In the genomic region with DNA sequence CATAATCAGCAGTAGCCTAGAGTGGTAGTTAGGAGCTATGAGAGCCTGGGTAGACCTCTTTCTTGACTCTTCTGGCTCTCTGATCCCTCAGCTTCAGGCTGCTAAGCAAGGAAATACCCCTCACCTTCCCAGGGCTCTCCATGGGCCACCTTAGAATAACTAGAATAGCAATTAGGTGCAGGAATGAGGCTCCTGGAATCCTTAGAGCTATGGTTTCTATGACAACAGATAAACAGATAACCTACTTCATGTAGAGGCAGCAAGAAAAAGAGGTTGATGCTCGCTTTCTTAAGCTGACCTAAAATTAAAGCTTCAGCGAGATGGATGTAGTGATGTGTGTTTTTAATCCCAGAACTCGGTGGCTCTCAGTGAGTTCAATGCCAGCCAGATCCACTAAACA, we compare ENCODE assay signal across 24 mouse cellular contexts. TPM values are rescaled to one million over a fixed set of nuclear protein-coding genes. Genes with fewer than 3 reads are reported as not detected.
DNase-seq lines count a peak whose midpoint lies in the region; ATAC-seq and TF ChIP-seq lines count a peak whose summit lies in the region.
"Had no signal": no experiment of that assay in that cellular context is flagged by ENCODE, and none has a peak within 500 bp of the region (broad histone marks: within the 10 kb centered on the region; RNA-seq: fewer than 3 reads in every experiment).

No protein-coding gene starts in this region.

- H3K27ac ChIP-seq in hindbrain, postnatal 0 days = no peak overlapping the region
- H3K27ac ChIP-seq in hindbrain, embryonic 11.5 days (ENCODE audit: low read depth, low read length) = no peak overlapping the region
- H3K27ac ChIP-seq in midbrain, embryonic 15.5 days = no peak overlapping the region
- no peak overlapping the region for H3K27ac ChIP-seq in midbrain, embryonic 11.5 days (ENCODE audit: low read depth, low read length)
- no peak overlapping the region for H3K27ac ChIP-seq in midbrain, postnatal 0 days (ENCODE audit: low read depth, low read length)
- no peak overlapping the region for H3K27ac ChIP-seq in midbrain, embryonic 14.5 days (replicated peaks; ENCODE audit: low read depth, low read length)

- no peak for DNase-seq in hindbrain, postnatal 0 days (ENCODE audit: low spot score)
- no peak for DNase-seq in hindbrain, embryonic 11.5 days (ENCODE audit: low spot score)
- no peak for DNase-seq in midbrain, embryonic 11.5 days (ENCODE audit: low spot score, missing footprints)
- DNase-seq in midbrain, postnatal 0 days (ENCODE audit: low spot score) = peak; percentile 18
- DNase-seq in midbrain, embryonic 14.5 days = no peak
- DNase-seq: adrenal gland, adult 2 months; adrenal gland, adult 8-10 months; adrenal gland, postnatal 10 days; adrenal gland, postnatal 14 days; adrenal gland, postnatal 25 days; adrenal gland, postnatal 36 days; B cell, adult 2 months; cerebellum, adult 11 months; cerebellum, adult 11-12 months; cerebellum, adult 18-20 months had no signal

- TF ChIP-seq CTCF in hindbrain, postnatal 0 days (IDR thresholded peaks at IDR 0.05; ENCODE audit: low read depth) = no peak
- no peak for TF ChIP-seq CTCF in midbrain, postnatal 0 days (IDR thresholded peaks at IDR 0.05)

- no peaks in the 10 kb centered on the region for H3K4me1 ChIP-seq in hindbrain, postnatal 0 days (ENCODE audit: insufficient read depth, low read length)
- no peaks in the 10 kb centered on the region for H3K4me1 ChIP-seq in hindbrain, embryonic 11.5 days (replicated peaks; ENCODE audit: control insufficient read depth, insufficient read depth, low read length)
- H3K4me1 ChIP-seq in midbrain, embryonic 15.5 days = no peaks in the 10 kb centered on the region
- H3K4me1 ChIP-seq in midbrain, embryonic 11.5 days (ENCODE audit: control insufficient read depth, insufficient read depth, low read length) = no peaks in the 10 kb centered on the region
- H3K4me1 ChIP-seq in midbrain, postnatal 0 days (ENCODE audit: insufficient read depth, low read length) = peaks cover 3% of the 10 kb centered on the region; the same call in 1 of the 2 replicates
- H3K4me1 ChIP-seq in midbrain, embryonic 14.5 days (ENCODE audit: control insufficient read depth, insufficient read depth, low read length) = no peaks in the 10 kb centered on the region

- H3K4me2 ChIP-seq in hindbrain, postnatal 0 days (ENCODE audit: low read depth, low read length) = no peak overlapping the region
- H3K4me2 ChIP-seq in hindbrain, embryonic 11.5 days (replicated peaks; ENCODE audit: low read depth, low read length) = no peak overlapping the region
- H3K4me2 ChIP-seq in midbrain, embryonic 15.5 days = no peak overlapping the region
- H3K4me2 ChIP-seq in midbrain, embryonic 11.5 days = no peak overlapping the region
- H3K4me2 ChIP-seq in midbrain, postnatal 0 days (ENCODE audit: low read depth, low read length, poor library complexity, severe bottlenecking) = no peak overlapping the region
- H3K4me2 ChIP-seq in midbrain, embryonic 14.5 days (ENCODE audit: low read length) = no peak overlapping the region

- no peak overlapping the region for H3K4me3 ChIP-seq in hindbrain, postnatal 0 days (ENCODE audit: low read length)
- H3K4me3 ChIP-seq in hindbrain, embryonic 11.5 days (ENCODE audit: low read depth, low read length) = no peak overlapping the region
- H3K4me3 ChIP-seq in midbrain, embryonic 15.5 days = no peak overlapping the region
- H3K4me3 ChIP-seq in midbrain, embryonic 11.5 days (ENCODE audit: low read depth, low read length) = no peak overlapping the region
- H3K4me3 ChIP-seq in midbrain, postnatal 0 days (ENCODE audit: low read depth, low read length) = no peak overlapping the region
- H3K4me3 ChIP-seq in midbrain, embryonic 14.5 days (replicated peaks; ENCODE audit: low read depth, low read length) = no peak overlapping the region

- H3K36me3 ChIP-seq in hindbrain, postnatal 0 days (ENCODE audit: insufficient read depth, low read length) = no peaks in the 10 kb centered on the region
- no peaks in the 10 kb centered on the region for H3K36me3 ChIP-seq in hindbrain, embryonic 11.5 days (ENCODE audit: control insufficient read depth, insufficient read depth, low read length)
- H3K36me3 ChIP-seq in midbrain, embryonic 15.5 days (replicated peaks) = no peaks in the 10 kb centered on the region
- H3K36me3 ChIP-seq in midbrain, embryonic 11.5 days (ENCODE audit: control insufficient read depth, insufficient read depth, low read length) = no peaks in the 10 kb centered on the region
- H3K36me3 ChIP-seq in midbrain, postnatal 0 days (ENCODE audit: insufficient read depth, low read length) = no peaks in the 10 kb centered on the region
- H3K36me3 ChIP-seq in midbrain, embryonic 14.5 days (ENCODE audit: control insufficient read depth, insufficient read depth, low read length) = no peaks in the 10 kb centered on the region
- H3K36me3 ChIP-seq: G1E had no signal

- no peaks in the 10 kb centered on the region for H3K9me3 ChIP-seq in hindbrain, postnatal 0 days (ENCODE audit: low read length)
- H3K9me3 ChIP-seq in hindbrain, embryonic 11.5 days (ENCODE audit: control insufficient read depth, low read length) = no peaks in the 10 kb centered on the region
- no peaks in the 10 kb centered on the region for H3K9me3 ChIP-seq in midbrain, embryonic 15.5 days
- no peaks in the 10 kb centered on the region for H3K9me3 ChIP-seq in midbrain, embryonic 11.5 days (ENCODE audit: control insufficient read depth, low read length)
- no peaks in the 10 kb centered on the region for H3K9me3 ChIP-seq in midbrain, postnatal 0 days (ENCODE audit: low read length)
- H3K9me3 ChIP-seq in midbrain, embryonic 14.5 days (ENCODE audit: control insufficient read depth, low read length) = no peaks in the 10 kb centered on the region
- H3K9me3 ChIP-seq: G1E had no signal

- H3K9ac ChIP-seq in hindbrain, postnatal 0 days (replicated peaks; ENCODE audit: low read length) = no peak overlapping the region
- H3K9ac ChIP-seq in hindbrain, embryonic 11.5 days (ENCODE audit: low read depth, low read length) = no peak overlapping the region
- no peak overlapping the region for H3K9ac ChIP-seq in midbrain, embryonic 15.5 days
- no peak overlapping the region for H3K9ac ChIP-seq in midbrain, embryonic 11.5 days (ENCODE audit: low read length)
- no peak overlapping the region for H3K9ac ChIP-seq in midbrain, postnatal 0 days (replicated peaks; ENCODE audit: low read length, poor library complexity, severe bottlenecking)
- no peak overlapping the region for H3K9ac ChIP-seq in midbrain, embryonic 14.5 days (replicated peaks; ENCODE audit: low read length)

- 88% methylated on average over 3 of the region's 3 CpGs for WGBS in hindbrain, postnatal 0 days
- WGBS in hindbrain, embryonic 11.5 days = 91% methylated on average over 3 of the region's 3 CpGs
- 66% methylated on average over 3 of the region's 3 CpGs for WGBS in midbrain, embryonic 15.5 days
- WGBS in midbrain, embryonic 11.5 days = 85% methylated on average over 3 of the region's 3 CpGs
- 60% methylated on average over 3 of the region's 3 CpGs for WGBS in midbrain, postnatal 0 days
- 75% methylated on average over 3 of the region's 3 CpGs for WGBS in midbrain, embryonic 14.5 days

- no peaks in the 10 kb centered on the region for H3K27me3 ChIP-seq in hindbrain, postnatal 0 days (ENCODE audit: insufficient read depth, low read length)
- no peaks in the 10 kb centered on the region for H3K27me3 ChIP-seq in hindbrain, embryonic 11.5 days (ENCODE audit: control insufficient read depth, insufficient read depth, low read length)
- no peaks in the 10 kb centered on the region for H3K27me3 ChIP-seq in midbrain, embryonic 15.5 days (replicated peaks)
- no peaks in the 10 kb centered on the region for H3K27me3 ChIP-seq in midbrain, embryonic 11.5 days (ENCODE audit: control insufficient read depth, insufficient read depth, low read length)
- H3K27me3 ChIP-seq in midbrain, postnatal 0 days (ENCODE audit: insufficient read depth, low read length) = no peaks in the 10 kb centered on the region
- no peaks in the 10 kb centered on the region for H3K27me3 ChIP-seq in midbrain, embryonic 14.5 days (ENCODE audit: control insufficient read depth, insufficient read depth, low read length)
- H3K27me3 ChIP-seq: CH12.LX, Patski had no signal

- peak; percentile 55; the same call in 1 of the 2 replicates for ATAC-seq in hindbrain, postnatal 0 days
- ATAC-seq in hindbrain, embryonic 11.5 days (ENCODE audit: low FRiP score) = no peak
- 0 out of 2 replicates have a peak, but pooled peaks have one; percentile 56 for ATAC-seq in midbrain, embryonic 15.5 days (replicated peaks)
- ATAC-seq in midbrain, embryonic 11.5 days (ENCODE audit: low FRiP score) = no peak
- ATAC-seq in midbrain, postnatal 0 days (ENCODE audit: low FRiP score) = peak; percentile 31; the same call in 1 of the 2 replicates
- no peak for ATAC-seq in midbrain, embryonic 14.5 days (ENCODE audit: low FRiP score, low TSS enrichment)
- ATAC-seq: activated CD4-positive, CD25-positive, alpha-beta regulatory T cell, adult 4 months; CD4-positive, CD25-positive, alpha-beta regulatory T cell, adult 4 months; Patski had no signal

RNA-seq across cellular contexts. Expression of a gene that starts 15.5 kb away (rescaled TPM):
- total RNA-seq in hindbrain, postnatal 0 days (2014; rRNA removed) = 1.1 and 1.3 TPM in 2 replicates
- not detected in 2 replicates for polyA plus RNA-seq in hindbrain, postnatal 0 days (2015; fragmentation: Nextera tagmentation; extraction: Ambion mirVana)
- not detected in 2 replicates for polyA plus RNA-seq in hindbrain, embryonic 11.5 days (2014; fragmentation: Nextera tagmentation; extraction: Ambion mirVana)
- not detected in 2 replicates for polyA plus RNA-seq in midbrain, embryonic 15.5 days (2015; fragmentation: Nextera tagmentation; extraction: Ambion mirVana)
- polyA plus RNA-seq in midbrain, embryonic 11.5 days (2014; fragmentation: Nextera tagmentation; extraction: Ambion mirVana) = not detected in 2 replicates
- total RNA-seq in midbrain, postnatal 0 days (2014; rRNA removed) = 0.90 and 0.99 TPM in 2 replicates
- not detected in 2 replicates for polyA plus RNA-seq in midbrain, postnatal 0 days (2015; fragmentation: Nextera tagmentation; extraction: Ambion mirVana)
- polyA plus RNA-seq in midbrain, embryonic 14.5 days (2014; fragmentation: Nextera tagmentation; extraction: Ambion mirVana) = not detected in 2 replicates
- total RNA-seq: adrenal gland, adult 18-20 months; adrenal gland, adult 2 months; adrenal gland, adult 8-10 months; adrenal gland, postnatal 14 days; adrenal gland, postnatal 36 days; CH12.LX; G1E; MEL had no signal
- polyA plus RNA-seq: activated CD4-positive, CD25-positive, alpha-beta regulatory T cell, adult 4 months; C2C12; CD4-positive, CD25-positive, alpha-beta regulatory T cell, adult 4 months; G1E; Patski had no signal

RNA-seq across cellular contexts. Expression of a gene that starts 18.7 kb away (rescaled TPM):
- 4.4 and 5.7 TPM in 2 replicates for total RNA-seq in hindbrain, postnatal 0 days (2014; rRNA removed)
- polyA plus RNA-seq in hindbrain, postnatal 0 days (2015; fragmentation: Nextera tagmentation; extraction: Ambion mirVana) = 1.7 and 1.8 TPM in 2 replicates
- polyA plus RNA-seq in hindbrain, embryonic 11.5 days (2014; fragmentation: Nextera tagmentation; extraction: Ambion mirVana) = 1.2 and 1.5 TPM in 2 replicates
- polyA plus RNA-seq in midbrain, embryonic 15.5 days (2015; fragmentation: Nextera tagmentation; extraction: Ambion mirVana) = 2.2 and 2.4 TPM in 2 replicates
- polyA plus RNA-seq in midbrain, embryonic 11.5 days (2014; fragmentation: Nextera tagmentation; extraction: Ambion mirVana) = 1.8 and 2.2 TPM in 2 replicates
- total RNA-seq in midbrain, postnatal 0 days (2014; rRNA removed) = 4.9 and 5.3 TPM in 2 replicates
- 1.7 and 1.9 TPM in 2 replicates for polyA plus RNA-seq in midbrain, postnatal 0 days (2015; fragmentation: Nextera tagmentation; extraction: Ambion mirVana)
- 2.0 and 2.2 TPM in 2 replicates for polyA plus RNA-seq in midbrain, embryonic 14.5 days (2014; fragmentation: Nextera tagmentation; extraction: Ambion mirVana)
- total RNA-seq: CH12.LX, MEL had no signal
- polyA plus RNA-seq: activated CD4-positive, CD25-positive, alpha-beta regulatory T cell, adult 4 months; CD4-positive, CD25-positive, alpha-beta regulatory T cell, adult 4 months; G1E had no signal

RNA-seq across cellular contexts. Expression of a gene that starts 51.0 kb away (rescaled TPM):
- 6.0 and 12.8 TPM in 2 replicates for total RNA-seq in hindbrain, postnatal 0 days (2014; rRNA removed)
- 4.4 and 5.5 TPM in 2 replicates for polyA plus RNA-seq in hindbrain, postnatal 0 days (2015; fragmentation: Nextera tagmentation; extraction: Ambion mirVana)
- polyA plus RNA-seq in hindbrain, embryonic 11.5 days (2014; fragmentation: Nextera tagmentation; extraction: Ambion mirVana) = 4.8 and 9.1 TPM in 2 replicates
- polyA plus RNA-seq in midbrain, embryonic 15.5 days (2015; fragmentation: Nextera tagmentation; extraction: Ambion mirVana) = 5.3 and 6.5 TPM in 2 replicates
- 5.1 and 5.6 TPM in 2 replicates for polyA plus RNA-seq in midbrain, embryonic 11.5 days (2014; fragmentation: Nextera tagmentation; extraction: Ambion mirVana)
- 7.5 and 11.0 TPM in 2 replicates for total RNA-seq in midbrain, postnatal 0 days (2014; rRNA removed)
- polyA plus RNA-seq in midbrain, postnatal 0 days (2015; fragmentation: Nextera tagmentation; extraction: Ambion mirVana) = 4.3 and 5.1 TPM in 2 replicates
- 3.3 and 5.3 TPM in 2 replicates for polyA plus RNA-seq in midbrain, embryonic 14.5 days (2014; fragmentation: Nextera tagmentation; extraction: Ambion mirVana)
- total RNA-seq: adrenal gland, adult 2 months; adrenal gland, adult 8-10 months; adrenal gland, postnatal 10 days; adrenal gland, postnatal 14 days; adrenal gland, postnatal 25 days; adrenal gland, postnatal 36 days; CH12.LX; MEL had no signal
- polyA plus RNA-seq: activated CD4-positive, CD25-positive, alpha-beta regulatory T cell, adult 4 months; adrenal gland, adult 2 months; CD4-positive, CD25-positive, alpha-beta regulatory T cell, adult 4 months; G1E had no signal

Comparison
In these comparisons a context has a peak if more than half of its experiments do, and no peak if none do; other contexts are left out.
1. ATAC-seq: peak in hindbrain, postnatal 0 days (single experiment), midbrain, embryonic 15.5 days (single experiment) and midbrain, postnatal 0 days (single experiment); none in hindbrain, embryonic 11.5 days (single experiment), midbrain, embryonic 11.5 days (single experiment) and midbrain, embryonic 14.5 days (single experiment).